Mouse (Mus musculus): Measurements from ENCODE around the gene Eno2. TPM values are rescaled to one million over a fixed set of nuclear protein-coding genes. Genes with fewer than 3 reads are reported as not detected.

Gene Eno2
- total RNA-seq, 1 experiment from 2014 or later, result not detected

DNA sequence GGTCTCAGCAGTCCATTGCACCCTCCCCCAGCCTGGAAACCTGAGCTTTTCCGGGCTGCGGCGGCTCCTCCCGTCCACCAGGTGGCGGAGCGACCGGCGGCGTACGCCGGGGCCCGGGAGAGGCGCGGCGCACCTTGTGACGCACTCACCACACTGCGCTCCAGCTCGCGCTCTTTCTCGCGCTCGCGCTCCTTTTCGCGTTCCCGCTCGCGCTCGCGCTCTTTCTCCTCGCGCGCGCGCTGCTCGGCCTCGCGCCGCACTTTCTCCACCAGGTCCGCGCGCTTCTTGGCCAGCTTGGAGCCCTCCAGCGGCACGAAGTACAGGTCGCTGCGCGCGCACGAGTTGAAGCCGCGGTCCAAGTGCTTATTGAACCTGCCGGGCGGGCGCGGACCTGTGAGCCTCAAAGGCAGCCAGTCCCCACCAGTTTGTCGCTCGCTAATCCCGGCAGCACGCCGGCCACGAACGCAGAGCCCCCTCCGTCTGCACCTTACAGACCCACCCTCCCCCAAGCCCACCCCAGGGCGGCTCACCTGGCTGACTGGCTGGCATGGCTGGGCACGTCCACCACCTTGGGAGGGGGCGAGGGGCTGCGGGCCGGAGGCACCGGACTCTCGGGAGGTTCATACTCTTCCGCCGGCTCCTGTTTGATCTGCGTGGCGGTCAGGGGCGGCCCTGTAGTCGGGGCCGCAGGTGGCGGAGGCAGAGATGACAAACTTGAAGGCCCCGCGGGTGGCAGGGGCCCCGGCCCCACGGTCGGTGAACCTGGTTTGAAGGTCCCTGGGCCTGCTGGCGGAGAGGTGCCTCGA, 23.8 kb downstream of the Eno2 start:
- ATAC-seq (replicated peaks; ENCODE audit: insufficient number of reproducible peaks, low FRiP score, low TSS enrichment, poor library complexity, severe bottlenecking), result peak; percentile 61

DNA sequence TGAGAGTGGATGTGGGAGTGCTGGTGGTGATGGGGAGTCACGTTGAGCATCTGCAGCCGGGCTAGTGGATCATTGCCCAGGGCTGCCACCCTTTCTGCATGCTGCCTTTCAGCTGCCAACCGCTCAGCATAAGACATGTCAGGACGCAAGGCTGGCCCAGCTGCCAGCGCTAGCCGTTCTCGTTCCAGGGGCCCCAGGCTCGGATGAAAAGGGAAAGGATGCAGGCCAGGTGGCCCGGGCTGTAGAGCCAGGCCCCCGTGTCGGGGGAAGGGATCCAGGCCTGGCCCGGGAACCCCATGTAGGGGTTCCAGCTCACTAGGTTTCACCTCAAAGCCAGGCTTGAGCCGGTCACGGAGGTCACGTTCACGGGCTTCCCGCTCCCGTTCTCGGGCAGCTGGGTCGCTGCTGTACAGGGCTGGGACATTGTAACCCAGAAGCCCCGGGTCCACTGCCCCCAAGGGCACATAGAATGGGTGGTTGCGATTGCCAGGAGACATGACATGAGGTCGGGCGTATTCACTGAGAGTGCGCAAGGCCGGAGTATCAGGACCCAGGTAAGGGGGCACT, 24.6 kb downstream of the Eno2 start:
- no peak for ATAC-seq (replicated peaks; ENCODE audit: insufficient number of reproducible peaks, low FRiP score, low TSS enrichment, poor library complexity, severe bottlenecking)

DNA sequence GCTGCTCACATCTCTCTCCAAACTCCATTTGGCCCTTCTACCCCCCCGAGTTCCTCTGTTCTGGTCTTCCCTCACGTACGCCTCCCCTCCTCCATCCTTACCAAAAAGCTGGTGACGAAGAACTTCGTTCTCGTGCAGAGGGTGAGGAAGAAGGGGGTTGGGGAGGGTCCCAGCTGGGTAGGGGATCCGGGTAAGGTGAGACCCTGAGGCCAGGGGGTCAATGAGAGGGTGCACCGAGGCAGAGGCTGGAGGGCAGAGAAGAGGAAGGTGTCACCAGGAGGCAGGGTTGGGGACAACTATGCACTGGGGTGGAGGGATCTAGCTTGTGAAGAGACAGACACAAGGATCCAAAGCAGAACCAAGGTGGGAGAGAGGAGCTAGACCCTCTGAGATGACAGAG, 25.8 kb downstream of the Eno2 start:
- no peak for ATAC-seq (replicated peaks; ENCODE audit: insufficient number of reproducible peaks, low FRiP score, low TSS enrichment, poor library complexity, severe bottlenecking)

DNA sequence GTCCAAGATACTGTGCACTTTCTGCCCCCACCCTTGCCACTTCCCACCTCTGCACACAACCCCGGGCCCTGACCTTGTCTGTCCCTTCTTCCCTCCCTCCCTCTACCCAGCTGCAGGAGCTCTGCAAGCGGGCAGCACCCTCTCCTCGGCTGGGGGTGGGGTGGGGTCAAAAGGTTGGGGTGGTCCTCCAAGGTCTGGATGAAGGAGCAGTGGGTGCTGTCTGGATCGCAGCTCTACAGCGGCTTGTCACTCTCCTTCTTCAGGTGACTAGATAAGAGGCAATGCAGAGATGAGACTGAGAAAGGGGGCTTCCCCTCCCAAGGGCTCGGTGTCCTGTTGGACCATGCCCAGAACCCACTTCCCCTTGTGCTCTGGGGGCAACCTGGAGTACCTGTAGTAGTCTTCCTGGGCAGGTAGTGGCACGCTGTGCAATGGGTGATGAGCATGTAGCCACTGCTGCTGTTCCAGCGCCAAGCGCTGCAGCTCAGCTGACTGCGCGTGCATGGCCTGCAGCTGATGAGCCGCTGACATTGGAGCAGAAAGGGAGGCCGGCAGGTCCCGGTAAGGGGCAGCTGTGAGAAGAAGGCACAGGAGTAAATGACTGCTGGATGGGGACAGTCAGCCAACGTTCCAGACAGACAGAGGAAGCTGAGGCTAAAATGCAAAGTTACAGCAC, 26.5 kb downstream of the Eno2 start:
- no peak for ATAC-seq (replicated peaks; ENCODE audit: insufficient number of reproducible peaks, low FRiP score, low TSS enrichment, poor library complexity, severe bottlenecking)

DNA sequence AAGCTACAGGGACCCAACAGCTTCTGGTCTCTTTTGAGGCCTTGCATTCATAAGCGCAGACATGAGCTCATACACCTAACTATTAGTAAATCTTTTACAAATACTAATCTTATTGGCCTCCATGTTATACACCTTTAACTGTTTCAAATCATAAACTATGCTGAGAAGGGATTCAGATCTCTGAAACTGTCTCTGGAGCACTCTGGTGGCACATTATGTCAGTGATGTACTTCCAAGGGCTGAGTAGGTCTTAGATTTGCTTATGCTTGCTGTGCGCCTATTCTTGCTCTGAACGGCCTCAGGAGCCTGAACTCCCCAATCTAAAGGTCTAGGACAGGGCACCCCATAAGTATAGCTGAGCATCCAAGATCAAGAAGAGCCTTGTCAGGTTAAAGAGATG, 27.6 kb downstream of the Eno2 start:
- ATAC-seq (replicated peaks; ENCODE audit: insufficient number of reproducible peaks, low FRiP score, low TSS enrichment, poor library complexity, severe bottlenecking), result no peak

DNA sequence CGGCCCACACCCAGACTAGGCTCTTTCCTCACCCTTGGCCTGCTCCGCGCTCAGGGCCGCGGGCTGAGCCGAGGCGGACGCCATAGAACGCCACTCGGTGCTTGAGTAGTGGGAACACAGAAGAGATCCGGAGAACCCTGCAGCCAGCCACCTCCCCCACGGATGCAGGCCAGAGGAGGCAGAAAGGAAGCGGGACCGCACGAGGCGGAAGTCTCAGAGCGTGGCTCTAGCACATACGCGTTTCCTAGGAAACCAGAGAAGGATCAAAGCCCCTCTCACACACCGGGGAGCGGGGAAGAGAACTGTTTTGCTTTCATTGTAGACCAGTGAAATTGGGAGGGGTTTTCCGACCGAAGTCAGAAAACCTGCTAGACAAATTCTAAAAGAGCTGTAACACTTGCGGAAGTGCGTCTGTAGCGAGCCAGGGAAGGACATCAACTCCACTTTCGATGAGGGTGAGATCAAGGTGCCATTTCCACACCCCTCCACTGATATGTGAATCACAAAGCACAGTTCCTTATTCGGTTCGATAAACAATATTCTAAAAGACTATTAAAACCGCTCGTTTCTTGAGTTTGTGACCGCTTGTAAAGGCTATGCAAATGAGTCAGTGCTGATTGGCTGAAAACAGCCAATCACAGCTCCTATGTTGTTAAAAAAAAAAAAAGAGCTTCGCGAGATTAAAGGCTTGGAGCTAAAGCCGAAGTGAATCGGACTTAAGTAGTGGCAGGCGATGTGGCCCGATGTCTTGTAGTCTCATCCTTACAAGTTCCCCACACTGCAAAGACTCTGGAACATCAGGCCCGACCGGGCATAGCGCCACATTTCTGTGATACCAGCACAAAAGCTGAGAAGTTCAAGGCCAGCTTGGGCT, 28.3 kb downstream of the Eno2 start, which contains the start of gene Grcc10:
TSS of gene Grcc10 (minus strand) at position 487 of the 874 bp plus-strand sequence.
- ATAC-seq (replicated peaks; ENCODE audit: insufficient number of reproducible peaks, low FRiP score, low TSS enrichment, poor library complexity, severe bottlenecking), result peak; percentile 54

DNA sequence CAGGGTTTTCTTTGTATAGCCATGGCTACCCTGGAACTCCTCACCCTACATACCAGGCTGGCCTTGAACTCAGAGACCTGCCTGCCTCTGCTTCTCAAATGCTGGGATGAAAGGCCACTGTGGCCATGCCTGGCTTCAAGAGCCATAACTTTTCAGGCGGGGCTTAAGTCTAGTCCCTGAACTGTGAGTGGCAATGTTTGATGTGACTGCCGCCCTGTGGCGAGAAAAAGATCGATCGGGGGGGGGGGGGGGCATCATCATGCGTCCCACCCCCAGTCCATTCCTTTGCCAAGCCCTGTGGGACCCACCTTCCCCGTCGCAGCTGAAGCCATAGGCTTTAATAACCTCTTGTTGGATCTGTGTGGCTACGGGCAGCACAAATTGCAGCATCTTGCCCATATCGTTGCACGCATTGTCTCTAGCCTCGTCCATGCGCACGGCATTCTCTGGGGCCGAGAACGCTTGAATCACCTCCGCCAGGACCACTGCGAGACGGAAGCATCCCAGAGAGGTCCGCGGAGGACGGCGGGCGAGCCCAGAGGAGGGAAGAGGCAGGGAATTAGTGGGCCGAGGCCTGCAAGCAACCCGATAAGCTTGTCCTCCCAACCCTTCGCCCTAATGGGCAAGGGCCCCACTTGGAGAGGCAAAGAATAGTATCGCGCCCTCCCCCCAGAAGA, 29.1 kb downstream of the Eno2 start:
- peak; percentile 29 for ATAC-seq (replicated peaks; ENCODE audit: insufficient number of reproducible peaks, low FRiP score, low TSS enrichment, poor library complexity, severe bottlenecking)

DNA sequence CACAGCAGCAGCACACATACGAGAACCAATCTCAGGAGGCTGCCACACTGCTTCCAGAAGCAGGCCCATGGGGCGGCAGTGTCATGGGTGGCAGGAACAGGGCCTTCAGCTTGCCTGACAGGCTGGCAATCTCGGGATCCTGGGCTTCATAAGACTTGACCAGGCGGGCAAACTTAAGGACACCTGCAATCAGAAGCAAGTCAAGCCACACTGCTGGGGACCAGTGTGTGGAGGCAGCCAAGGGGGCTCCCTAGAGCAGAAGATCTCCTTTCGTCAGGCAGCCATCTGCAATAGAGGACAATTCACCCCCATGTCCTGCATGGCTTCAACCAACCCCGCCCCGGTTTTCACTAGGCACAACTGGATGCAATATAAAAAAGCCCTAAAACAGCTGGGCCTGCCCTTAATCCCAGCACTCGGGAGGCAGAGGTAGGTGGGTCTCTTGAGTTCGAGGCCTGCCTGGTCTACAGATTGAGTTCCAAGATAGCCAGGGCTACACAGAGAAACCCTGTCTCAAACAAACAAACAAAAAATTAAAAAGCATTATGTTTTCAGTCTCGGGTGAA, 30.2 kb downstream of the Eno2 start:
- no peak for ATAC-seq (replicated peaks; ENCODE audit: insufficient number of reproducible peaks, low FRiP score, low TSS enrichment, poor library complexity, severe bottlenecking)

DNA sequence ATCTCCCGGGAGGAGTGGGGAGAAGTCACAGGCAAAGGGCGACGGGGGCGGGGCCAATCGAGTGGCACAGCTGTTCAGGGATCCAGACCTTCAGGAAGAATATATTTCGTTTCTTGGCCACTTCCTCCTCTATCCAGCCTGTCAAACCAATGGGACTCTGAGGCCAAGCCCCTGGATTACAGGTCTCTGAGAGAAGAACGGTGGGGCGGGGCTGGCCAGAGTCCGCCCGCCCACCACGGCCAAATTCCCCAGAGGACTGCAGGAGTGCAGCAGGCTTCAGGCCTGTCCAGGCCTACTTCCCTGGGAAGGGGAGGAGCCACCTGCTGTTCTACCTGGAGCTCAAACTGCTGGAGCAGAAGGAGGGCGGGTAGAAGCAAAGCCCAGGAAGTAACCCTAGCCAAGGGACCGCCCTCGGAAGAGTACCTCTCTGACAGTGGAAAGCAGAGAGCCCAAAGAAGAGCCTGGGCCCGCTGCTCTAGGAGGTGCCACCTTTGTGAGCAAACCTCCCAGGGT, 30.9 kb downstream of the Eno2 start, which contains the start of gene Ptpn6:
TSS of gene Ptpn6 (minus strand) at position 204 of the 513 bp plus-strand sequence.
- peak; percentile 11; the same call in 1 of the 2 replicates for ATAC-seq (replicated peaks; ENCODE audit: insufficient number of reproducible peaks, low FRiP score, low TSS enrichment, poor library complexity, severe bottlenecking)

DNA sequence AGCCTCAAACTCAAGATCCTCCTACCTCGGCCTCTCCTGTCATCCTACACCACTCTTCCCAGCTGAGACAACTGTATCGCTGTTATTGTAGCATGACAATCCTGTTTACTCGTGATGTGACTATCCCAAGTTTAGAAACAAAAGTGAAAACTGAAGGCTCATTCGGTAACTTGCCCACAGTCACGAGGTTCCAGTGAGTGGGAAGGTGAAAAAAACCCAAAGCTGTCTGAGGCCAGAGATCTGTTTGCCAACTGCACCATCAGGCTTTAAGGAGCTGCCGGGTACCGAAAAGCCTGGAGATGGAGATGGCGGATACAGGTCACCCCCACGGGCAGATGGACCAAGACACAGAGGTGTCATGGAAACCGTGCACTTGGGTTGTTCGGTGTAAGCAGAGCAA, 32.4 kb downstream of the Eno2 start:
- no peak for ATAC-seq (replicated peaks; ENCODE audit: insufficient number of reproducible peaks, low FRiP score, low TSS enrichment, poor library complexity, severe bottlenecking)

DNA sequence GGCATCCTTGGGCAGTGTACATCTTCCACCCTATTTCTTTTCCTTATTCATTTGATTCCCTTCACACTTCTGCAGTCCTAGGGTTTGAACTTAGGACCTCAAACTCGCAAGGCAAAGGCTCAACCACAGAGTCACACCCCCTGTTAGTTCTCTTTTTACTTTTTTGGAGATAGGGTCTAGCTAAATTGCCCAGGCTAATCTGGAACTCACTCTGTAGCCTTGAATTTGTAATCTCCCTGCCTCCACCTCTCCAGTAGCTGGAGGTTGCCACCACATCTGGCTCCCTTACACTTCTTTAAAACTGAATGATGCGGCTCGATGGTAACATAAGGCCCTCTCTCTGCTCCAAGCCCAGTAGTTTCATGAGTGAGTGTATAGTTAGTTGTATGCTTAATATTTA, 35.1 kb downstream of the Eno2 start:
- ATAC-seq (replicated peaks; ENCODE audit: insufficient number of reproducible peaks, low FRiP score, low TSS enrichment, poor library complexity, severe bottlenecking), result no peak

DNA sequence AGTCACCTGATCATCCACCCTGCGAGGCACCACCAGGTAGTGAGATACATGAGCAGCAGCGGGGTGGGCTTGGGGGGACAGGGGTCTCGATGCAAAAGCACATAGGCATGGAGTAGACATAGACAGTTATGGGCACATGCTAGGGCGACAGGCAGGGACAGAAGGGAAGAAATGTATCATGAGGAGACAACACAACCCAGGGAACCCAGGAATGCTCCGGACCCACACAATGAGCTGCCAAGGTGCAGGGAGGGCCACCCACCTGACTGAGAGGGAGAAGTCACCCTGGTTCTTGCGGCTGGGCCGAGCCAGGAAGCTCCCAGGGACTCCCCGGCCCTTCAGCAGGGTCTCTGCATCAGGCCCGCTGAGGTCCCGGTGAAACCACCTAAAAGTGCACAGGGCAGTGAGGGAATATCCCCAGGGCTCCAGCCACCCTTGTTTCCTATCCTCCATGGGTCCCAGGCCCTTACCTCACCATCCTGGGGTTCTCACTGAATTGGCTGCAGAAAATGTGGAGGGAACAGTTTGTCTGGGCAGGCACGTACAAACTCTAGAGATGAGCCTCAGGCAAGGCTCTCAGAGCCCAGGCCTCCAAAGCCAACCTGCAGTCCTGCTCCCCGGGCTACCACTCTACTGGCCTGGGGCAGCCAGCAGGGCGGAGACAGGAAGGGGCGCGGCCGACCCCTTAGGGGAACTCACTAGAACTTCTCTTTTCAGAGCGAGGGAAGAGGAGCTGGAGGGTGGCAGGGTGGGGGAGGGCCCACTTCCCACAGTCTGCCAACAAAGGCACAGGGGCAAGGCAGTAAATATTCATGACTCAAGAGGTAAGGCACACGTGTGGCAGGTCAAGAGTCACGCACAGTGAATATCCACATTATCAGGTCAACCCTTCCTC, 36.8 kb downstream of the Eno2 start:
- ATAC-seq (replicated peaks; ENCODE audit: insufficient number of reproducible peaks, low FRiP score, low TSS enrichment, poor library complexity, severe bottlenecking), result peak; percentile 89

DNA sequence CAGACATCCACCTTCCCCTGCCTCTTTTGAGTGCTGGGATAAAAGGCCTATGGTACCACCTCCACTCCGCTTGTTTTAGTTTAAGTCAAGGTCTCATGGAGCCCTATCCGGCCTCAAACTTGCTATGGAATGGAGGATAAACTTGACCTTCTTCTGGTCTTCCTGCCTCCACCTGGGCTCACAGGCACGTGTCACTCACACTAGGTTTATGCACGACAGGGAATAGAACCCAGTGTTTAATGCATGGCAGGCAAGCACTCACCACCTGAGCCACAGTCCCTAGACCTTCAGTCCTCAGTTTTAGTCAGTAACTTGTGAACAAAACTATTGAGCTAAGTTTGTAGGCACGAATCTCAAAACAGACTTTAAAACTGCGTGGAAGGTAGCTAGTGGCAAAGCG, 38.4 kb downstream of the Eno2 start:
- ATAC-seq (replicated peaks; ENCODE audit: insufficient number of reproducible peaks, low FRiP score, low TSS enrichment, poor library complexity, severe bottlenecking), result no peak

DNA sequence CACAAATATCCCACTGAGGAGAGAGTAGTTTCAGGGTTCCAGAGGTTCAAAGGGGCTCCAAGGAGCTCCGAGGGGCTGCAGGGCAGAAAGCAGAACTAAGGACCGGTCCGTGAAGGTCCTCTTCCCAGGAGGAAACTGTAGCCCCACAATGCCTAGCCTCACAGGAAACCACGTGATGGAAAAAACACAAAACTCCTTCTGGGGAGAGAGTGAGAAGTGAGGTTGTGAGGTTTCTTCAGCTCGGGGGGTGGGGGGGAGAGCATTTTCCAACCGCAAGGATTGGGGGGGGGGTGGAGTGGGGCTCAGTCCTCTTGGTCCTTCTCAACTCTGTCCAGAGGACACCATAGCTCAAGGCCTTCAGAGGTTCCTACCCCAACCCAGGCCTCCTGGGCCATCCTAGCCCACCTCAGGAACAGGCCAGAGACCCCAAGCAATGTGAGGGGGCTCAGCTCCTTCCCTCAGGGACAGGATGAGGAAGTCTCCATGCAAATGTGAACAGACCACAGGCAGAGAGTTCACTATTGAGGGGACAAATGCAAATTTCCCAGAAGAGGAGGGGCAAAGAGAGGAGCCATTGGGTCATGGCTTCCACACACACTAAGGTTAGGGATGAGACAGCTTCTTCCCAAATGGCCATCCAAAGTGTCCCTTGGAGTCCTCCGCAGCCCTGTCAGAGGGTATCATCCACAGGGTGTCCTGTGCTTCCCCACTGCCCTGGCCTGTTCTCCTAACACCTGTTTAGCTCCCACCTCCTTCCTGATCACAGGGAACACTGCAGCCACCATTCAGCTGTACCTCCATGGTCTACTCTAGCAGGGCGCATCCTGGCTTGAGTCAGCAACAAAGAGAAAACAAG, 39.4 kb downstream of the Eno2 start:
- peak; percentile 53 for ATAC-seq (replicated peaks; ENCODE audit: insufficient number of reproducible peaks, low FRiP score, low TSS enrichment, poor library complexity, severe bottlenecking)

DNA sequence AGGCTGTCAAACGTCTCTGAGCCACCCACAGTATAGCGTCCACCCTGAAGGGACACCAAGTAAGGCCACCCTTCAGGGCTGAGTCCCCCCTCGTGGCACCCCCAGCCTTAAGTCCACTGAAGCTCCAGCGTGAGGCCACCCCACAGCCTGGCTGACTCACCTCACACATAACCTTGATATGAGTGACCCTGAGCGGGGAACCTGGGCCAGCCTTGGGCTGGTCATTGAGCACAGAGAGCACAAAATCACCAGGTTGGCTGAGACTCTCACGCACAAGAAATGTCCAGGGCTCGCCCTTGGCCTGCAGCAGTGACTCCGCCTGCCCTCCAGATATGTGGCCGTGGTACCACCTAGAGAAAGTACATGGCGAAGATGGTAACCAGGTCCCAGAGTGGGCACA, 40.9 kb downstream of the Eno2 start:
- ATAC-seq (replicated peaks; ENCODE audit: insufficient number of reproducible peaks, low FRiP score, low TSS enrichment, poor library complexity, severe bottlenecking), result no peak

DNA sequence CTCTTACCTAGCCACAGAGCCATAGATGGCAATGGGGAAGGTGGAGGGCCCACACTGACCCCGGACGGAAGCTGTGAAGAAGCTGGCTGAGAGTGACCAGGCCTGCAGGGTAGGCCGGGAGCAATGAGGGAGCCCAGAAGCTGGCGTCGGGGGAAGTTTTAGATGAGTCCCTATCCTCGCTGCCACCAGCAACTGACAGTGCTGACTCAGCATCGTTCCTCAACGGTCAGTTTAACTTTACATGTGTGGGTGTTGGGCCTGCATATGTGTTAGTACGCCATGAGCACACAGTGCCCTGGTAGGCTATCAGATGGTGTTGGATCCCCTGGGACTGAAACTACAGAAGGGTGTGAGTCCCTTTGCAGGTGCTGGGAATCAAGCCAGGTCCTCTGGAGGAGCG, 45.0 kb downstream of the Eno2 start:
- ATAC-seq (replicated peaks; ENCODE audit: insufficient number of reproducible peaks, low FRiP score, low TSS enrichment, poor library complexity, severe bottlenecking), result no peak
